Mouse (Mus musculus): ENCODE measurements at regions not wholly inside any gene's neighbourhood (a gene's known extent, or its start where the extent isn't known, plus 50 kb on each side); places are given as distances from the start of the nearest gene placed in this dataset.

GRCm38 (mm10) chr2:115384414-115385180, 196.9 kb upstream of the BC052040 start:
- H3K79me3 ChIP-seq (ENCODE audit: low read depth): no peaks in the 10 kb centered on the region
- no peak for TF ChIP-seq CEBPB (IDR thresholded peaks at IDR 0.05; ENCODE audit: low read depth)
- TF ChIP-seq MYOG (IDR thresholded peaks at IDR 0.05; ENCODE audit: control insufficient read depth, extremely low read depth, insufficient read length): no peak
- no peak for TF ChIP-seq MYOD1 (IDR thresholded peaks at IDR 0.05; ENCODE audit: control insufficient read depth, insufficient read length, low read depth)
- TF ChIP-seq CTCF (IDR thresholded peaks at IDR 0.05; ENCODE audit: control insufficient read depth, insufficient read depth, insufficient read length): no peak
- H3K4me3 ChIP-seq (ENCODE audit: insufficient read depth, poor library complexity, severe bottlenecking): no peak overlapping the region
- no peaks in the 10 kb centered on the region for H3K79me2 ChIP-seq (ENCODE audit: control insufficient read depth, insufficient read depth)
- H3K36me3 ChIP-seq (ENCODE audit: control insufficient read depth, insufficient read depth): no peaks in the 10 kb centered on the region
- no peak overlapping the region for H3ac ChIP-seq (ENCODE audit: control insufficient read depth, insufficient read length, low read depth)
- no peaks in the 10 kb centered on the region for H3K27me3 ChIP-seq (ENCODE audit: control insufficient read depth, insufficient read depth, insufficient read length)

- no peak overlapping the region for H3K4me3 ChIP-seq (ENCODE audit: insufficient read depth, poor library complexity, severe bottlenecking)
- H3K27me3 ChIP-seq (ENCODE audit: control insufficient read depth, insufficient read depth, insufficient read length): no peaks in the 10 kb centered on the region
- no peaks in the 10 kb centered on the region for H3K79me2 ChIP-seq (ENCODE audit: control insufficient read depth, insufficient read depth)
- H3K36me3 ChIP-seq (ENCODE audit: control insufficient read depth, insufficient read depth): no peaks in the 10 kb centered on the region
- H3K79me3 ChIP-seq (ENCODE audit: low read depth): no peaks in the 10 kb centered on the region
- H3ac ChIP-seq (ENCODE audit: control insufficient read depth, insufficient read length, low read depth): no peak overlapping the region
- TF ChIP-seq FOSL1 (IDR thresholded peaks at IDR 0.05; ENCODE audit: insufficient read depth, low read length, poor library complexity, severe bottlenecking): no peak
- TF ChIP-seq MYOG (IDR thresholded peaks at IDR 0.05; ENCODE audit: control insufficient read depth, extremely low read depth, insufficient read length): no peak
- no peak for TF ChIP-seq CEBPB (IDR thresholded peaks at IDR 0.05; ENCODE audit: low read depth)
- no peak for TF ChIP-seq MAX (IDR thresholded peaks at IDR 0.05)
- TF ChIP-seq CTCF (IDR thresholded peaks at IDR 0.05; ENCODE audit: control insufficient read depth, insufficient read depth, insufficient read length): no peak
- TF ChIP-seq MYOD1 (IDR thresholded peaks at IDR 0.05; ENCODE audit: control insufficient read depth, insufficient read length, low read depth): no peak
- no peak for TF ChIP-seq USF1 (IDR thresholded peaks at IDR 0.05; ENCODE audit: low read depth)
Measured at GRCm38 (mm10) chr2:115385207-115386168, 196.0 kb upstream of the BC052040 start.

- no peaks in the 10 kb centered on the region for H3K27me3 ChIP-seq (ENCODE audit: control insufficient read depth, insufficient read depth, insufficient read length)
- TF ChIP-seq MYOG (IDR thresholded peaks at IDR 0.05; ENCODE audit: control insufficient read depth, extremely low read depth, insufficient read length) (no peak), MYOD1 (IDR thresholded peaks at IDR 0.05; ENCODE audit: control insufficient read depth, insufficient read length, low read depth) (no peak), CEBPB (IDR thresholded peaks at IDR 0.05; ENCODE audit: low read depth) (no peak), FOSL1 (IDR thresholded peaks at IDR 0.05; ENCODE audit: insufficient read depth, low read length, poor library complexity, severe bottlenecking) (no peak), USF1 (IDR thresholded peaks at IDR 0.05; ENCODE audit: low read depth) (no peak), MAX (IDR thresholded peaks at IDR 0.05) (no peak), CTCF (IDR thresholded peaks at IDR 0.05; ENCODE audit: control insufficient read depth, insufficient read depth, insufficient read length) (no peak)
- H3K79me2 ChIP-seq (ENCODE audit: control insufficient read depth, insufficient read depth): no peaks in the 10 kb centered on the region
Measured at GRCm38 (mm10) chr2:115391575-115391974, 189.9 kb upstream of the BC052040 start.

GRCm38 (mm10) chr2:115392082-115392762, 189.3 kb upstream of the BC052040 start:
- H3K36me3 ChIP-seq (ENCODE audit: control insufficient read depth, insufficient read depth): no peaks in the 10 kb centered on the region
- H3K79me2 ChIP-seq (ENCODE audit: control insufficient read depth, insufficient read depth): no peaks in the 10 kb centered on the region
- H3K79me3 ChIP-seq (ENCODE audit: low read depth): no peaks in the 10 kb centered on the region
- H3ac ChIP-seq (ENCODE audit: control insufficient read depth, insufficient read length, low read depth): no peak overlapping the region
- H3K4me3 ChIP-seq (ENCODE audit: insufficient read depth, poor library complexity, severe bottlenecking): no peak overlapping the region
- TF ChIP-seq MYOD1 (IDR thresholded peaks at IDR 0.05; ENCODE audit: control insufficient read depth, insufficient read length, low read depth): no peak
- no peak for TF ChIP-seq CEBPB (IDR thresholded peaks at IDR 0.05; ENCODE audit: low read depth)
- TF ChIP-seq FOSL1 (IDR thresholded peaks at IDR 0.05; ENCODE audit: insufficient read depth, low read length, poor library complexity, severe bottlenecking): no peak
- TF ChIP-seq MYOG (IDR thresholded peaks at IDR 0.05; ENCODE audit: control insufficient read depth, extremely low read depth, insufficient read length): no peak
- no peak for TF ChIP-seq USF1 (IDR thresholded peaks at IDR 0.05; ENCODE audit: low read depth)
- TF ChIP-seq MAX (IDR thresholded peaks at IDR 0.05): no peak
- TF ChIP-seq CTCF (IDR thresholded peaks at IDR 0.05; ENCODE audit: control insufficient read depth, insufficient read depth, insufficient read length): no peak
- no peaks in the 10 kb centered on the region for H3K27me3 ChIP-seq (ENCODE audit: control insufficient read depth, insufficient read depth, insufficient read length)

More at GRCm38 (mm10) chr2:115391575-115391974, 189.9 kb upstream of the BC052040 start:
- Histone ChIP-seq H3ac (ENCODE audit: control insufficient read depth, insufficient read length, low read depth) (no peak overlapping the region), H3K4me3 (ENCODE audit: insufficient read depth, poor library complexity, severe bottlenecking) (no peak overlapping the region), H3K36me3 (ENCODE audit: control insufficient read depth, insufficient read depth) (no peaks in the 10 kb centered on the region), H3K79me3 (ENCODE audit: low read depth) (no peaks in the 10 kb centered on the region)

GRCm38 (mm10) chr2:115394091-115394490, 187.4 kb upstream of the BC052040 start:
- no peaks in the 10 kb centered on the region for H3K36me3 ChIP-seq (ENCODE audit: control insufficient read depth, insufficient read depth)
- no peaks in the 10 kb centered on the region for H3K79me3 ChIP-seq (ENCODE audit: low read depth)
- no peak for TF ChIP-seq FOSL1 (IDR thresholded peaks at IDR 0.05; ENCODE audit: insufficient read depth, low read length, poor library complexity, severe bottlenecking)
- no peaks in the 10 kb centered on the region for H3K79me2 ChIP-seq (ENCODE audit: control insufficient read depth, insufficient read depth)
- H3K27me3 ChIP-seq (ENCODE audit: control insufficient read depth, insufficient read depth, insufficient read length): no peaks in the 10 kb centered on the region
- no peak overlapping the region for H3K4me3 ChIP-seq (ENCODE audit: insufficient read depth, poor library complexity, severe bottlenecking)
- H3ac ChIP-seq (ENCODE audit: control insufficient read depth, insufficient read length, low read depth): no peak overlapping the region

Data from C2C12 (cell line).